ENCODE assay signal across 23 mouse cellular contexts in genomic region chr12:36326101-36326521, GRCm38 (mm10). TPM values are rescaled to one million over a fixed set of nuclear protein-coding genes. Genes with fewer than 3 reads are reported as not detected.
A peak's percentile ranks its signal among the peaks of the same experiment; 100 is the strongest.
DNase-seq lines count a peak whose midpoint lies in the region; ATAC-seq and TF ChIP-seq lines count a peak whose summit lies in the region.
"Had no signal": no experiment of that assay in that cellular context is flagged by ENCODE, and none has a peak within 500 bp of the region (broad histone marks: within the 10 kb centered on the region; RNA-seq: fewer than 3 reads in every experiment).

No protein-coding gene starts in this region.

- no peaks in the 10 kb centered on the region for H3K4me1 ChIP-seq in liver, postnatal 0 days (ENCODE audit: insufficient read depth)
- peaks cover 2 to 31% of the 10 kb centered on the region in 2 experiments; a peak in 3 of 4 replicates for H3K4me1 ChIP-seq in CH12.LX (ENCODE audit: control insufficient read depth in 1 of 2, insufficient read depth in 2 of 2)
- no peaks in the 10 kb centered on the region for H3K4me1 ChIP-seq in midbrain, embryonic 10.5 days
- H3K4me1 ChIP-seq: embryonic facial prominence, embryonic 15.5 days; forebrain, embryonic 10.5 days; forebrain, embryonic 15.5 days; heart, embryonic 15.5 days; hindbrain, embryonic 13.5 days had no signal

- H3K9ac ChIP-seq in liver, postnatal 0 days (replicated peaks), result no peak overlapping the region
- no peak overlapping the region for H3K9ac ChIP-seq in CH12.LX (ENCODE audit: insufficient read depth, low read depth)
- H3K9ac ChIP-seq: embryonic facial prominence, embryonic 15.5 days; forebrain, embryonic 15.5 days; heart, embryonic 15.5 days; hindbrain, embryonic 13.5 days had no signal

- H3K27ac ChIP-seq in liver, postnatal 0 days (ENCODE audit: low read depth), result peak overlapping the region; percentile 8; the same call in 1 of the 2 replicates
- H3K27ac ChIP-seq in CH12.LX (ENCODE audit: insufficient read depth, low read depth), result peak overlapping the region; percentile 76
- no peak overlapping the region for H3K27ac ChIP-seq in midbrain, embryonic 10.5 days (replicated peaks)
- H3K27ac ChIP-seq: embryonic facial prominence, embryonic 15.5 days; forebrain, embryonic 10.5 days; forebrain, embryonic 15.5 days; heart, adult 2 months; heart, embryonic 15.5 days; hindbrain, embryonic 13.5 days had no signal

- TF ChIP-seq RAD21 in CH12.LX (IDR thresholded peaks at IDR 0.05; ENCODE audit: low read depth, low read length), result no peak; the same call in 1 of the 2 replicates

- no peak for ATAC-seq in liver, postnatal 0 days
- 0 out of 2 replicates have a peak, but pooled peaks have one; percentile 18 for ATAC-seq in megakaryocyte, adult 5-6 weeks (ENCODE audit: poor library complexity, severe bottlenecking)
- ATAC-seq: forebrain, embryonic 15.5 days had no signal

- TF ChIP-seq CTCF in liver, postnatal 0 days (IDR thresholded peaks at IDR 0.05; ENCODE audit: low read depth), result no peak
- no peak for TF ChIP-seq CTCF in CH12.LX (conservative IDR thresholded peaks at IDR 0.05 in 1 of 2, IDR thresholded peaks at IDR 0.05 in 1 of 2; ENCODE audit: low read depth in 2 of 2, low read length in 2 of 2)

- 61% methylated on average over 4 of the region's 4 CpGs for WGBS in liver, postnatal 0 days (ENCODE audit: insufficient replicate concordance)
- WGBS in midbrain, embryonic 10.5 days, result 93% methylated on average over 4 of the region's 4 CpGs

- no peak overlapping the region for H3K4me2 ChIP-seq in liver, postnatal 0 days (ENCODE audit: low read depth, low read length)
- peak overlapping the region; percentile 57 for H3K4me2 ChIP-seq in CH12.LX (ENCODE audit: insufficient read depth, low read depth, poor library complexity, severe bottlenecking)
- H3K4me2 ChIP-seq: embryonic facial prominence, embryonic 15.5 days; forebrain, embryonic 15.5 days; heart, embryonic 11.5 days; heart, embryonic 15.5 days; hindbrain, embryonic 13.5 days had no signal

- no peak for TF ChIP-seq POLR2A in CH12.LX (IDR thresholded peaks at IDR 0.05; ENCODE audit: low read depth, low read length)

- no peak overlapping the region for H3K4me3 ChIP-seq in liver, postnatal 0 days (ENCODE audit: low read depth, low read length)
- peak overlapping the region in 1 of 3 experiments; percentile 13 for H3K4me3 ChIP-seq in CH12.LX (replicated peaks in 1 of 3; ENCODE audit: low read depth in 2 of 3, low read length in 2 of 3, poor library complexity in 1 of 3)
- H3K4me3 ChIP-seq in midbrain, embryonic 10.5 days, result no peak overlapping the region
- H3K4me3 ChIP-seq: embryonic facial prominence, embryonic 15.5 days; erythroblast, embryonic 14.5 days; forebrain, embryonic 10.5 days; forebrain, embryonic 15.5 days; heart, adult 2 months; heart, embryonic 15.5 days; hindbrain, embryonic 13.5 days had no signal

- no peaks in the 10 kb centered on the region for H3K79me2 ChIP-seq in CH12.LX (replicated peaks; ENCODE audit: control insufficient read depth, extremely low read depth, insufficient read depth, poor library complexity, severe bottlenecking)

- H3K9me3 ChIP-seq in liver, postnatal 0 days (ENCODE audit: low read length), result no peaks in the 10 kb centered on the region
- peaks cover 3% of the 10 kb centered on the region for H3K9me3 ChIP-seq in CH12.LX (replicated peaks; ENCODE audit: low read length)
- H3K9me3 ChIP-seq in midbrain, embryonic 10.5 days (replicated peaks), result no peaks in the 10 kb centered on the region
- H3K9me3 ChIP-seq: embryonic facial prominence, embryonic 15.5 days; forebrain, embryonic 10.5 days; forebrain, embryonic 15.5 days; heart, embryonic 15.5 days; hindbrain, embryonic 13.5 days had no signal

- dilution Hi-C loops in CH12.LX (cut with MboI; ENCODE audit: extremely low pct_ligation_motif_present, extremely low pct_unique_long_range_greater_than_20kb, low sequenced_read_pairs), result no loop called here

- in situ Hi-C loops in CH12.LX (cut with MboI; ENCODE audit: low pct_ligation_motif_present, low pct_unique_long_range_greater_than_20kb, low sequenced_read_pairs), result no loop called here

- TF ChIP-seq EP300 in liver, postnatal 0 days (IDR thresholded peaks at IDR 0.05; ENCODE audit: low read depth), result no peak
- peak; percentile 82 for TF ChIP-seq EP300 in CH12.LX (IDR thresholded peaks at IDR 0.05; ENCODE audit: low read length)

- H3K36me3 ChIP-seq in liver, postnatal 0 days (replicated peaks; ENCODE audit: insufficient read depth, low read length), result no peaks in the 10 kb centered on the region
- no peaks in the 10 kb centered on the region for H3K36me3 ChIP-seq in CH12.LX (replicated peaks in 1 of 2; ENCODE audit: control insufficient read depth in 1 of 2, insufficient read depth in 1 of 2, low read length in 1 of 2)
- no peaks in the 10 kb centered on the region for H3K36me3 ChIP-seq in splenic B cell, adult 2 months (ENCODE audit: control insufficient read depth, insufficient read depth, low read length, poor library complexity, severe bottlenecking)
- no peaks in the 10 kb centered on the region for H3K36me3 ChIP-seq in midbrain, embryonic 10.5 days
- H3K36me3 ChIP-seq: embryonic facial prominence, embryonic 15.5 days; forebrain, embryonic 10.5 days; forebrain, embryonic 15.5 days; heart, embryonic 15.5 days; hindbrain, embryonic 13.5 days had no signal

- no peak for DNase-seq in liver, postnatal 0 days
- DNase-seq in liver, result no peak
- peak; percentile 58 for DNase-seq in CH12.LX (ENCODE audit: extremely low read depth)
- peak; percentile 69 for DNase-seq in splenic B cell, adult 2 months (ENCODE audit: low read depth, low spot score)
- DNase-seq in thymus, postnatal 4 days, result no peak
- no peak for DNase-seq in midbrain, embryonic 10.5 days (ENCODE audit: low spot score)
- DNase-seq: adrenal gland, adult 2 months; adrenal gland, postnatal 25 days; cerebellum, adult 2 months; cerebellum, postnatal 10 days; embryo, embryonic 11 days; gastrocnemius, postnatal 10 days; heart, adult 2 months; heart, postnatal 14 days had no signal

- H3K27me3 ChIP-seq in liver, postnatal 0 days (ENCODE audit: insufficient read depth, low read length), result no peaks in the 10 kb centered on the region
- H3K27me3 ChIP-seq in CH12.LX (replicated peaks), result no peaks in the 10 kb centered on the region
- no peaks in the 10 kb centered on the region for H3K27me3 ChIP-seq in splenic B cell, adult 2 months (ENCODE audit: control insufficient read depth, insufficient read depth, low read length, poor library complexity, severe bottlenecking)
- no peaks in the 10 kb centered on the region for H3K27me3 ChIP-seq in midbrain, embryonic 10.5 days (ENCODE audit: low read depth, poor library complexity, severe bottlenecking)
- H3K27me3 ChIP-seq: embryonic facial prominence, embryonic 15.5 days; forebrain, embryonic 15.5 days; heart, embryonic 15.5 days; hindbrain, embryonic 13.5 days had no signal

TF ChIP-seq in CH12.LX, 34 proteins besides CTCF, POLR2A, EP300 and RAD21:
- TF ChIP-seq MXI1 (IDR thresholded peaks at IDR 0.05; ENCODE audit: low read depth, low read length), result no peak
- peak; percentile 57; the same call in 1 of the 2 replicates for TF ChIP-seq ETS1 (conservative IDR thresholded peaks at IDR 0.05; ENCODE audit: low read depth, low read length)
- TF ChIP-seq ZNF384 (IDR thresholded peaks at IDR 0.05; ENCODE audit: low read depth, low read length), result no peak
- no peak for TF ChIP-seq RCOR1 (conservative IDR thresholded peaks at IDR 0.05; ENCODE audit: low read depth, low read length)
- TF ChIP-seq MAZ (IDR thresholded peaks at IDR 0.05; ENCODE audit: low read depth, low read length), result no peak
- peak; percentile 43; the same call in 1 of the 2 replicates for TF ChIP-seq BHLHE40 (IDR thresholded peaks at IDR 0.05; ENCODE audit: low read depth, low read length)
- no peak for TF ChIP-seq CHD2 (IDR thresholded peaks at IDR 0.05; ENCODE audit: low read length)
- peak; percentile 52; the same call in 1 of the 2 replicates for TF ChIP-seq IRF4 (IDR thresholded peaks at IDR 0.05; ENCODE audit: low read depth, low read length)
- TF ChIP-seq MAX (IDR thresholded peaks at IDR 0.05; ENCODE audit: low read length), result 0 out of 2 replicates have a peak, but pooled peaks have one; percentile 32
- no peak for TF ChIP-seq GABPA (IDR thresholded peaks at IDR 0.05; ENCODE audit: insufficient replicate concordance, low read depth, low read length)
- TF ChIP-seq MYC (IDR thresholded peaks at IDR 0.05; ENCODE audit: low read depth, low read length), result peak; percentile 15; the same call in 1 of the 2 replicates
- peak; percentile 92 for TF ChIP-seq MEF2A (IDR thresholded peaks at IDR 0.05; ENCODE audit: borderline replicate concordance, low read depth, low read length)
- no peak for TF ChIP-seq UBTF (IDR thresholded peaks at IDR 0.05; ENCODE audit: low read depth, low read length)

RNA-seq across cellular contexts. Expression of gene Sostdc1, which starts 12.2 kb away (rescaled TPM):
- polyA plus RNA-seq in liver, postnatal 0 days (2015; fragmentation: Nextera tagmentation; extraction: Ambion mirVana), result 0.06 and 0.15 TPM in 2 replicates
- not detected in 2 replicates for total RNA-seq in CH12.LX (2012; rRNA removed)
- not detected in 2 replicates for total RNA-seq in CH12.LX (2014; rRNA removed)
- polyA plus RNA-seq in CH12.LX (2012; ENCODE audit: insufficient read length, low read depth), result not detected in 2 replicates
- not detected in 2 replicates for total RNA-seq in megakaryocyte, adult 5-6 weeks (2015)
- not detected in 2 replicates for total RNA-seq in megakaryocyte, adult 5-6 weeks (2017)
- polyA plus RNA-seq in midbrain, embryonic 10.5 days (2016; fragmentation: Nextera tagmentation; extraction: Ambion mirVana), result 11.6 and 14.3 TPM in 2 replicates
- total RNA-seq: hematopoietic stem cell, adult 5-6 weeks had no signal
- polyA plus RNA-seq: erythroblast, embryonic 14.5 days had no signal

RNA-seq across cellular contexts. Expression of gene Ispd, which starts 55.1 kb away (rescaled TPM):
- polyA plus RNA-seq in liver, postnatal 0 days (2015; fragmentation: Nextera tagmentation; extraction: Ambion mirVana), result 2.0 and 2.1 TPM in 2 replicates
- 0.42 and 0.51 TPM in 2 replicates for total RNA-seq in CH12.LX (2012; rRNA removed)
- 1.6 and 1.8 TPM in 2 replicates for total RNA-seq in CH12.LX (2014; rRNA removed)
- polyA plus RNA-seq in CH12.LX (2012; ENCODE audit: insufficient read length, low read depth), result 1.2 and 1.4 TPM in 2 replicates
- 0.49 and 1.1 TPM in 2 replicates for total RNA-seq in megakaryocyte, adult 5-6 weeks (2015)
- total RNA-seq in megakaryocyte, adult 5-6 weeks (2017), result 0.81 TPM in 1 of 2 replicates, not detected in the other
- 7.2 and 9.2 TPM in 2 replicates for polyA plus RNA-seq in midbrain, embryonic 10.5 days (2016; fragmentation: Nextera tagmentation; extraction: Ambion mirVana)
- polyA plus RNA-seq: erythroblast, embryonic 14.5 days had no signal

RNA-seq across cellular contexts. Expression of gene D630036H23Rik, which starts 55.9 kb away (rescaled TPM):
- polyA plus RNA-seq in liver, postnatal 0 days (2015; fragmentation: Nextera tagmentation; extraction: Ambion mirVana), result 1.5 and 1.6 TPM in 2 replicates
- 0.25 and 0.34 TPM in 2 replicates for total RNA-seq in CH12.LX (2012; rRNA removed)
- 0.63 TPM in 1 of 2 replicates, not detected in the other for total RNA-seq in CH12.LX (2014; rRNA removed)
- 0.27 TPM in 1 of 2 replicates, not detected in the other for polyA plus RNA-seq in CH12.LX (2012; ENCODE audit: insufficient read length, low read depth)
- total RNA-seq in megakaryocyte, adult 5-6 weeks (2015), result not detected in 2 replicates
- not detected in 2 replicates for total RNA-seq in megakaryocyte, adult 5-6 weeks (2017)
- polyA plus RNA-seq in midbrain, embryonic 10.5 days (2016; fragmentation: Nextera tagmentation; extraction: Ambion mirVana), result 0.58 and 0.71 TPM in 2 replicates
- total RNA-seq: hematopoietic stem cell, adult 5-6 weeks had no signal
- polyA plus RNA-seq: erythroblast, embryonic 14.5 days had no signal

Comparison
In these comparisons a context has a peak if more than half of its experiments do, and no peak if none do; other contexts are left out.
1. DNase-seq: peak in CH12.LX (single experiment) and splenic B cell, adult 2 months (single experiment); none in liver, postnatal 0 days (single experiment), liver (single experiment), thymus, postnatal 4 days (single experiment) and midbrain, embryonic 10.5 days (single experiment).
2. RNA of gene Sostdc1, which starts 12.2 kb away (polyA plus RNA-seq): 11.6 to 14.3 TPM in midbrain, embryonic 10.5 days; 0.06 to 0.15 TPM in liver, postnatal 0 days and not detected in CH12.LX; every median in the first group is over 10 times any median in the second.